Mouse (Mus musculus): ENCODE data around the gene Olfr1389. TPM values are rescaled to one million over a fixed set of nuclear protein-coding genes. Genes with fewer than 3 reads are reported as not detected.
"Not testable (repeated sequence)": the region's sequence is repeated elsewhere in the genome, so short reads cannot be mapped to it uniquely, and the experiment has no call there.

Olfr1389 gene
- not detected in 2 replicates for polyA plus RNA-seq (2016; fragmentation: Nextera tagmentation; extraction: Ambion mirVana)

DNA sequence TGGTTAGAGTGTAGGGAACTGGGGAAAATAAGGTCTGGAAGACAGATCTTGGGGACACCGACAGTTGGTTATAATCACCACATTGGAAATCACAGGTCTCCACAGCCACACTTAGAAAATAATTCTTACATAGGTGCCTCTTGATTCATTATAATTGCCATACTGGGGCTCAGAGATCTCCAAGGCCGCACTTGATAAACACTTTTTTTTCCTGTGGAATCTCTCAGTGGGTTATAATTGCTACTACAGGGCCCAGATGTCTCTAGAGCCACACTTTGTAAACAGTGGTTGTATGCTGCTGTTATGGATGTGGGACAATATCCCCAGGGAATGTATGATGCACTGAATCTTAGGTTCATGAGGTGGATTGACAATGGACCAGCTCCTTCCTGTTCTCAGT, at the start of gene Olfr1389:
Olfr1389 (plus strand) TSS at position 301 of the 400 bp plus-strand sequence.
- Histone ChIP-seq H3K27me3 (no peaks in the 10 kb centered on the region), H3K9me3 (replicated peaks) (no peaks in the 10 kb centered on the region), H3K4me3 (no peak within 1 kb of the TSS), H3K27ac (no peak within 1 kb of the TSS), H3K9ac (no peak within 1 kb of the TSS), H3K4me2 (replicated peaks) (no peak within 1 kb of the TSS), H3K36me3 (no peaks in the 10 kb centered on the region), H3K4me1 (no peaks in the 10 kb centered on the region)
- no peak for ATAC-seq (ENCODE audit: low FRiP score)
- 86% methylated on average over 2 of the region's 2 CpGs for WGBS

GRCm38 (mm10) chr11:49383133-49383532, 39.7 kb upstream of the Olfr1389 start:
- no peak for ATAC-seq (ENCODE audit: low FRiP score)
- H3K27me3 ChIP-seq = no peaks in the 10 kb centered on the region
- H3K4me1 ChIP-seq = no peaks in the 10 kb centered on the region
- H3K36me3 ChIP-seq = no peaks in the 10 kb centered on the region
- no peak overlapping the region for H3K4me2 ChIP-seq (replicated peaks)
- H3K9me3 ChIP-seq (replicated peaks) = no peaks in the 10 kb centered on the region
- H3K9ac ChIP-seq = no peak overlapping the region
- H3K27ac ChIP-seq = no peak overlapping the region
- no peak overlapping the region for H3K4me3 ChIP-seq

GRCm38 (mm10) chr11:49386118-49386517, 36.7 kb upstream of the Olfr1389 start:
- H3K27ac ChIP-seq; H3K9ac ChIP-seq; H3K4me1 ChIP-seq; ATAC-seq (ENCODE audit: low FRiP score); H3K36me3 ChIP-seq; H3K9me3 ChIP-seq (replicated peaks); H3K4me3 ChIP-seq; H3K27me3 ChIP-seq; H3K4me2 ChIP-seq (replicated peaks): not testable (repeated sequence)
- WGBS = 92% methylated on average over 7 of the region's 7 CpGs

GRCm38 (mm10) chr11:49392707-49393106, 30.2 kb upstream of the Olfr1389 start:
- H3K4me1 ChIP-seq; H3K9me3 ChIP-seq (replicated peaks); H3K4me2 ChIP-seq (replicated peaks); H3K27ac ChIP-seq; H3K27me3 ChIP-seq; H3K36me3 ChIP-seq; ATAC-seq (ENCODE audit: low FRiP score); H3K4me3 ChIP-seq; H3K9ac ChIP-seq: not testable (repeated sequence)
- WGBS = 77% methylated on average over 1 of the region's 1 CpGs

DNA sequence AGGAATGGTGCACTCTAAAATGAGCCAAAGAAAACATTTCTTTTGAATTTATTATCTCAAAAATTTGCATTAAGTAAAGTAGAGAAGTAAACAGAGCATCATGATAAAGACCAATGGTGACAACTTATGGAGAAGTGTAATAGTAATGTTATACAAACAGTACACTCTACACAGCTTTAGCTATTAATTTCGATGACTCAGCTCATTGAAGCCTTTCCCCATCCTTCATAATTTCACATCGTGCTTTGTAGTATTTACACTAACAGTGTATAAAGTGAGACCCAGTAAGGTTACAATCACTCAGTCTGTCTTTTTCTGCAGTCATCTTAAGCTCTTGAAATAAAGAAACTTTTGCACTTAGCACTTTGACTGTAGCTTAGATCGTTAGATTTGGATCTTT, 16.1 kb upstream of the Olfr1389 start:
- H3K4me3 ChIP-seq = no peak overlapping the region
- no peaks in the 10 kb centered on the region for H3K27me3 ChIP-seq
- no peak overlapping the region for H3K27ac ChIP-seq
- H3K36me3 ChIP-seq = no peaks in the 10 kb centered on the region
- no peaks in the 10 kb centered on the region for H3K4me1 ChIP-seq
- no peak overlapping the region for H3K4me2 ChIP-seq (replicated peaks)
- H3K9me3 ChIP-seq (replicated peaks) = no peaks in the 10 kb centered on the region
- ATAC-seq (ENCODE audit: low FRiP score) = no peak
- no peak overlapping the region for H3K9ac ChIP-seq
- WGBS = 73% methylated on average over 3 of the region's 3 CpGs

DNA sequence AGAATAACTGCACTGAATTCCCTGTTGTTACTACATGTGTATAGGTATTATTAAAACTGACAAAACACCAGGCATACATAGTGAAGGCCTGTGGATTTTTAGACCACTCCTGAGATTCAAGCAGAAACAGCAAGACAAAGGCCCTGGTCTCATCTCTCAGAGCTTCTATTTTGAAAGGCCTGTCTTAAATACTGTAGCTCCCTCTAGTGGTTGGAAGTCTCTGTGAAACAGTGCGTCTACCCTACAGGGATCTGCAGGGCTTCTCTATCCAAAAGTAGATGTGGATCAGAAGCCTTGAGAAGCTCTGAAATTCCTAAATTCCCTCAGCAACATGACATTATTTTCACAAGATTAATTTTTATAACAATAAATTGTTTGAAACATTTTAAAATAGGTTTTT, 12.3 kb upstream of the Olfr1389 start:
- Histone ChIP-seq H3K4me1 (no peaks in the 10 kb centered on the region), H3K27ac (no peak overlapping the region), H3K4me3 (no peak overlapping the region), H3K4me2 (replicated peaks) (no peak overlapping the region), H3K9me3 (replicated peaks) (no peaks in the 10 kb centered on the region), H3K36me3 (no peaks in the 10 kb centered on the region), H3K27me3 (no peaks in the 10 kb centered on the region), H3K9ac (no peak overlapping the region)
- 52% methylated on average over 1 of the region's 1 CpGs for WGBS
- no peak for ATAC-seq (ENCODE audit: low FRiP score)

DNA sequence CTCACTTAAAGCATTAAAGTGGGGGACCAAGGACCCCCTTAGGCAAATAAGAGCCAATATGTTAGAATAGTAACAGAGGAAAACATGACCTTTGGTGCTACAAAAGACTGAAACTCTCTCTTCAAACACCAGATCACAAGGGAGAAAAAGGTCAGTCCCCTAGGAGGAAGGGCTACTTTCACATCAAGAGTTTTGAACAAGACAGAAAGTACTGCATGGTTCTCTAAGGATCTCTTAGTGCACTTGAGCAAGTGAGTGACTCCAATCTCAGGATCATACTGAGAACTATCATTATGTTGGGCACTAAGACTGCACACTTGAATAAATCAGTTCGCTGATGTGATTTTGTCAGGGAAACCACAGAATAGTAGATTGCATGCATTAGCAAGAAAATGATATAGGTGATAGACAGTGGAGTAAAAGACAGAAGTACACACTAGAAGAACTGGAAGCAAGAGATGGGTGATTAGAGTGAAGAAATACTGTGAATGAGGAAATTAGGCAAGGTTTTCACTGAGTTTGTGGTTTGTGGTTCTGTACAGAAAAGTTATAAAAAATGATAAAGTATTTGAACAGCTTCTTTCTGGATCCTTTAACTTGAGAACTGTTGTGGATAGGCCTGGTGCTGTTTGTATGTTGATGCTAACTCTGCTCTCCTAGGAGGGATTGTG, 2.5 kb downstream of the Olfr1389 start:
- Histone ChIP-seq H3K4me2 (replicated peaks) (no peak overlapping the region), H3K4me1 (no peaks in the 10 kb centered on the region), H3K27me3 (no peaks in the 10 kb centered on the region), H3K36me3 (no peaks in the 10 kb centered on the region), H3K9me3 (replicated peaks) (no peaks in the 10 kb centered on the region), H3K9ac (no peak overlapping the region), H3K4me3 (no peak overlapping the region), H3K27ac (no peak overlapping the region)
- WGBS = 85% methylated on average over 1 of the region's 1 CpGs
- no peak for ATAC-seq (ENCODE audit: low FRiP score)

DNA sequence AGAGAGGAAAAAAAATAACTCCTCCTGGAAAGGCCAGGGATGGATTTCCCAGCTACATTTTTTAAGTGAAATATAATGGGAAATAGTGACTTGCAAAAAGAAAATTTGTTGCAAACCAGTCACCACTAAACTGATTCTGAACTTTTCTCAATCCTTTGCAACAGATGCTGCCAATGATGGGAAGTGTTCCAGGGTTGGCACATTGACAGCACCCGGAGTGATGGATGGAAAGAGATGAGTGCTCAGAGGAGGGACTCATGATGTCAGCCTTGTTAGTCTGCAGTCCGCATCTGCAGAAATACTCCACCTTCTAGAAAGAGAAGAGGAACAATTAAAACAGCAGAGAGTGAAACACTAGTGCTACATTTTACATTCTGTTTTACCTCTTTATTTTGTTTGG, 6.8 kb downstream of the Olfr1389 start:
- no peak overlapping the region for H3K4me2 ChIP-seq (replicated peaks)
- H3K27me3 ChIP-seq = no peaks in the 10 kb centered on the region
- no peak overlapping the region for H3K4me3 ChIP-seq
- no peak for ATAC-seq (ENCODE audit: low FRiP score)
- H3K36me3 ChIP-seq = no peaks in the 10 kb centered on the region
- H3K9me3 ChIP-seq (replicated peaks) = no peaks in the 10 kb centered on the region
- H3K4me1 ChIP-seq = no peaks in the 10 kb centered on the region
- H3K9ac ChIP-seq = no peak overlapping the region
- no peak overlapping the region for H3K27ac ChIP-seq
- 93% methylated on average over 2 of the region's 2 CpGs for WGBS

DNA sequence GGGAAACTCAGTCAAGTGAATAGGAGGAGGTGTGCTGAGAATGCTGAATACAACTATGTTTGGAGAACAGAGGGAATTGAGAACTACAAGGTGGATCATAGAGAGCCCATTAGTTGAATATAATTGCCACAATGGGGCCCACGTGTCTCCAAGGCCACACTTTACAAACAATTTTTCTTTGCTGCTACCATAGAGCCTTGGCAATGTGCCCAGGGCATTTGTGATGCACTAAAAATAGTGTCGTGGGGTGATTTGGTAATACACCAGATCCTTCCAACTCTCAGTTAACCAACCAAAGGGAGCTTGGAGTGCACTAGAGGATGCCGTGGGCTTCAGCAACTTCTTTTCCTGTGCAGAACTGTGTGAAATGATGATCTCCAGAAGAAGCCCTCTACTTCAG, 13.5 kb downstream of the Olfr1389 start, which contains the start of gene Olfr1388:
Olfr1388 (plus strand) TSS at position 214 of the 400 bp plus-strand sequence.
- 76% methylated on average over 3 of the region's 3 CpGs for WGBS
- H3K9ac ChIP-seq = no peak within 1 kb of the TSS

DNA sequence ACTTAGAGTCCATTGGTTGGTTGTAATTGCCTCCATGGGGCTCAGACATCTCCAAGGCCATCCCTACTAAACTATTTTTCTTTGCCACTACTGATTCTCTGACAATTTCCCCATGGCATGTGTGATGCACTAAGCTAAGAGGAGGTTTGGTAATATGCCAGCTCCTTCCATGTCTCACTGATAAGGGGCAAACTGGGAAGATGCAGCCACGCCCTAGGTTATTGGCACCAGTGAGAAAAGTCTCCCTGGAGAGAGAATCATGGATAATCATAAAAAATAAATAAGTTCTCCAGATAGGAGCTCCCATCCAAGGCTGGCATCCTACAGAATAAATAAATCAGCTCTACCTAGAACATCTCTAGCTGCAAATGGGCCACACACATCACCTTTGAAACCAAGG, 32.2 kb downstream of the Olfr1389 start, which contains the start of gene Olfr1387:
Olfr1387 (plus strand) TSS at position 301 of the 400 bp plus-strand sequence.
- no peak within 1 kb of the TSS for H3K4me3 ChIP-seq
- H3K27me3 ChIP-seq = no peaks in the 10 kb centered on the region
- H3K36me3 ChIP-seq = no peaks in the 10 kb centered on the region
- 85% methylated on average over 1 of the region's 1 CpGs for WGBS
- no peak within 1 kb of the TSS for H3K27ac ChIP-seq
- no peaks in the 10 kb centered on the region for H3K9me3 ChIP-seq (replicated peaks)
- no peaks in the 10 kb centered on the region for H3K4me1 ChIP-seq
- ATAC-seq (ENCODE audit: low FRiP score) = no peak
- H3K4me2 ChIP-seq (replicated peaks) = no peak within 1 kb of the TSS
- H3K9ac ChIP-seq = no peak within 1 kb of the TSS

More for the DNA sequence above, 13.5 kb downstream of the Olfr1389 start, which contains the start of gene Olfr1388:
- ATAC-seq (ENCODE audit: low FRiP score) = no peak
- Histone ChIP-seq H3K36me3 (no peaks in the 10 kb centered on the region), H3K9me3 (replicated peaks) (no peaks in the 10 kb centered on the region), H3K27me3 (no peaks in the 10 kb centered on the region), H3K27ac (no peak within 1 kb of the TSS), H3K4me2 (replicated peaks) (no peak within 1 kb of the TSS), H3K4me3 (no peak within 1 kb of the TSS), H3K4me1 (no peaks in the 10 kb centered on the region)

GRCm38 (mm10) chr11:49464746-49465145, 41.9 kb downstream of the Olfr1389 start, which contains the start of gene Olfr1386:
Gene Olfr1386 (plus strand): TSS chr11:49465046.
- H3K36me3 ChIP-seq; H3K9ac ChIP-seq; H3K4me1 ChIP-seq; H3K9me3 ChIP-seq (replicated peaks); ATAC-seq (ENCODE audit: low FRiP score); H3K27me3 ChIP-seq; H3K4me3 ChIP-seq; H3K4me2 ChIP-seq (replicated peaks); H3K27ac ChIP-seq: not testable (repeated sequence)
- 84% methylated on average over 3 of the region's 3 CpGs for WGBS
